Mouse (Mus musculus) liver, embryonic 14.5 days (tissue): Measurements from ENCODE around the gene 4931414P19Rik. TPM values are rescaled to one million over a fixed set of nuclear protein-coding genes. Genes with fewer than 3 reads are reported as not detected.

Experiments used
- ATAC-seq: fragments of 200-750 bp; cut with Nextera tagmentation; 2 replicates; pipeline ENCODE4 v1.8.0; 2017; ENCODE audit warnings: moderate number of reproducible peaks, mild to moderate bottlenecking, moderate library complexity; ENCODE audit not compliant: insufficient read depth
- DNase-seq, 3 experiments: peaks; one replicate each; pipeline ENCODE4 v3.0.0-alpha.2; 2012 to 2013; ENCODE audit warnings: low read depth in 3 of 3, low spot score in 3 of 3
- H3K27ac ChIP-seq: fragments of 300-500 bp; sonication (generic); 2 replicates; pipeline ENCODE4 v1.5.1; 2014; ENCODE audit warnings: moderate library complexity, mild to moderate bottlenecking, control low read depth, inconsistent platforms
- H3K27me3 ChIP-seq: fragments of 300-500 bp; sonication (generic); 2 replicates; pipeline ENCODE4 v1.6.1; 2014; ENCODE audit warnings: mild to moderate bottlenecking, low read length, moderate library complexity; ENCODE audit not compliant: control insufficient read depth, insufficient read depth
- H3K36me3 ChIP-seq: fragments of 300-500 bp; sonication (generic); replicated peaks from 2 replicates; pipeline ENCODE4 v1.6.1; 2014; ENCODE audit warnings: low read depth; ENCODE audit not compliant: control insufficient read depth, insufficient read depth
- H3K4me1 ChIP-seq, 2 experiments: fragments of 200-500 bp in 1 of 2; fragments of 300-500 bp in 1 of 2; sonication (generic) in 1 of 2; replicated peaks; 2 replicates each; pipeline ENCODE4 v1.6.1; 2012 to 2014; ENCODE audit warnings: antibody characterized with exemption in 1 of 2, inconsistent platforms in 1 of 2, low read length in 1 of 2; ENCODE audit not compliant: control insufficient read depth in 2 of 2, insufficient read depth in 2 of 2
- H3K4me2 ChIP-seq: fragments of 300-500 bp; sonication (generic); 2 replicates; pipeline ENCODE4 v1.6.1; 2014; ENCODE audit warnings: low read depth, mild to moderate bottlenecking, control low read depth, moderate library complexity
- H3K4me3 ChIP-seq, 2 experiments: fragments of 200-500 bp in 1 of 2; fragments of 300-500 bp in 1 of 2; sonication (generic) in 1 of 2; 2 replicates each; pipeline ENCODE4 v1.5.1; 2012 to 2014; ENCODE audit warnings: low read depth in 2 of 2, low read length in 2 of 2, mild to moderate bottlenecking in 2 of 2, control low read depth in 1 of 2, inconsistent platforms in 1 of 2, moderate library complexity in 1 of 2; ENCODE audit not compliant: insufficient read depth in 1 of 2
- H3K9ac ChIP-seq: fragments of 300-500 bp; sonication (generic); replicated peaks from 2 replicates; pipeline ENCODE4 v1.6.1; 2014; ENCODE audit warnings: mild to moderate bottlenecking, control low read depth, moderate library complexity
- H3K9me3 ChIP-seq: fragments of 300-500 bp; sonication (generic); 2 replicates; pipeline ENCODE4 v1.6.1; 2016; ENCODE audit warnings: low read length, mixed read lengths; ENCODE audit not compliant: control insufficient read depth
- CTCF ChIP-seq: IDR thresholded peaks from 2 replicates; pipeline ENCODE4 v1.5.1; 2016; ENCODE audit warnings: antibody characterized with exemption, low read depth, control low read depth
- EP300 ChIP-seq: IDR thresholded peaks from 2 replicates; pipeline ENCODE4 v1.6.1; 2016; ENCODE audit warnings: antibody characterized with exemption, low read depth
- WGBS: fragments of 180-500 bp; shearing (Covaris S2); extraction: QIAGEN DNeasy Blood & Tissue Kit; methylation state at CpG from one replicate; pipeline ENCODE4 v1.1.7; 2014; ENCODE audit not compliant: insufficient replicate concordance; 5-methylcytosine and 5-hydroxymethylcytosine counted together
- polyA plus RNA-seq, 2 experiments: library from polyadenylated mRNA; depleted of rRNA in 1 of 2; stranded (reverse) in 1 of 2; unstranded in 1 of 2; fragments of >200 nt; fragmentation: Nextera tagmentation in 1 of 2; extraction: Ambion mirVana in 1 of 2; gene quantifications; 2 replicates each; pipeline versions ENCODE4 v1.2.1 to v1.2.3; 2012 to 2014

The 4931414P19Rik gene
- polyA plus RNA-seq, 2 experiments = 1.1 to 4.3 TPM

- H3K27me3 ChIP-seq = peaks cover 51% of the 10 kb centered on the region
- ATAC-seq = no peak
- peak overlapping the region; percentile 70 for H3K4me2 ChIP-seq
These were observed 30.8 kb downstream of the 4931414P19Rik start for GRCm38 (mm10) chr14:54575031-54575430.

GRCm38 (mm10) chr14:54574253-54574652 is 31.5 kb downstream of the 4931414P19Rik start:
- no peak overlapping the region for H3K27ac ChIP-seq
- 39% methylated on average over 4 of the region's 4 CpGs for WGBS
- no peaks in the 10 kb centered on the region for H3K9me3 ChIP-seq
- DNase-seq (no peak), ATAC-seq (no peak)
- H3K4me2 ChIP-seq = peak overlapping the region; percentile 70
- no peak for TF ChIP-seq EP300
- no peak for TF ChIP-seq CTCF
- H3K36me3 ChIP-seq = no peaks in the 10 kb centered on the region
- H3K27me3 ChIP-seq = peaks cover 51% of the 10 kb centered on the region
- peaks cover 4 to 23% of the 10 kb centered on the region in 2 experiments; a peak in 3 of 4 replicates for H3K4me1 ChIP-seq
- H3K9ac ChIP-seq = no peak overlapping the region
- 0 out of 4 replicates have a peak overlapping the region, but pooled peaks of 1 of the 2 experiments have one; percentile 12 for H3K4me3 ChIP-seq

More at GRCm38 (mm10) chr14:54575031-54575430, 30.8 kb downstream of the 4931414P19Rik start:
- Histone ChIP-seq H3K27ac (no peak overlapping the region), H3K4me1 (peaks cover 4 to 25% of the 10 kb centered on the region in 2 experiments; a peak in 3 of 4 replicates), H3K4me3 (peak overlapping the region; percentile 49 to 58), H3K9ac (no peak overlapping the region), H3K36me3 (no peaks in the 10 kb centered on the region), H3K9me3 (no peaks in the 10 kb centered on the region)
- WGBS = 13% methylated on average over 8 of the region's 8 CpGs
- DNase-seq = no peak
- no peak for TF ChIP-seq EP300
- TF ChIP-seq CTCF = no peak

DNA sequence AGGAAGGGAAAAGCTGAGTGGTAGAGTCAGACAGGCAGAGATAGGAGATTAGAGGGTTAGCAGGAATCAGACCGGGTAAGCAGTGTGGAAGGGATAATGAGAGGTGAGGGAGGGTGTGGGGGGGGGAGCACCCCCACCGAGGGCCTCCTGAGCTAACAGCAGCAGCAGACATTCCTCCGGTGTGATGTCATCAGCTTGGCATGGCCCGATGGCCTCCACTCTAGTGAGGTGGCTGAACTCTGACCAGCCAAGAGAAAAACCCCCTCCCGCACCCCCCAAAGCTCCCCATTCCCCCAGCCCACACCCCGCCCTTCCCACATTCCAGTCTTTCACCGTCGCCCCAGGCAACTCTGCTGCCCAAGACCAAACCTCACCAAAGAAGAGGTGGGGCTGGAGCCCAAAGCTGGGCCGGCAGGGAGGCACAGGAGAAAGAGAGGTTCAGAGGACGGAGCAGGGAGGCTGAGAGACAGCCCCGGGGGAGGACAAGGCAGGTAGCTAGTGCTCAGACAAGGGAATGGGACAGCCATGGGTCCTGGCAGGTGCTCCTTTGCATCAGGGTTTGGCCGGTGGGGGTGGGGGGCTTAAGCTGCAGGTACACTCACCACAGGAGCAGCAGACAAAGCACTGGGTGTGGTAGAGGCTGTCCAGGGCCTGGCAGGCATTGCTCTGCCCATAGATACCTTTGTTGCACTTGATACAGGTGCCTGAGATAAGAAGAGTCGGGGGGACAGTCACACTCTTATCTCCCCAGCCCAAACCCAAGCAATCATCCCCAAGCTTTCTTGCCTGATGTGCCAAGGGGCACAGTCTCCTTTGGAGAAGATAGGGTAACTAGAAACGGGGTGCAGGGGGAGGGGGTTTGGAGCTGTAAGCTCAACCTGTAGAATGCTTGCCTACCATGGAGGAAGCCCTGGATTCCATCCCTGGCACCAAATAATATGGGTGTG is 32.7 kb downstream of the 4931414P19Rik start:
- peaks cover 4 to 18% of the 10 kb centered on the region in 2 experiments; a peak in 3 of 4 replicates for H3K4me1 ChIP-seq
- TF ChIP-seq EP300 (no peak), CTCF (no peak)
- no peaks in the 10 kb centered on the region for H3K36me3 ChIP-seq
- peaks cover 48% of the 10 kb centered on the region for H3K27me3 ChIP-seq
- DNase-seq = no peak
- H3K9me3 ChIP-seq = no peaks in the 10 kb centered on the region
- ATAC-seq = peak; percentile 23; the same call in 1 of the 2 replicates
- no peak overlapping the region for H3K9ac ChIP-seq
- peak overlapping the region; percentile 28 for H3K4me2 ChIP-seq
- WGBS = 31% methylated on average over 14 of the region's 14 CpGs
- no peak overlapping the region for H3K4me3 ChIP-seq
- no peak overlapping the region for H3K27ac ChIP-seq

DNA sequence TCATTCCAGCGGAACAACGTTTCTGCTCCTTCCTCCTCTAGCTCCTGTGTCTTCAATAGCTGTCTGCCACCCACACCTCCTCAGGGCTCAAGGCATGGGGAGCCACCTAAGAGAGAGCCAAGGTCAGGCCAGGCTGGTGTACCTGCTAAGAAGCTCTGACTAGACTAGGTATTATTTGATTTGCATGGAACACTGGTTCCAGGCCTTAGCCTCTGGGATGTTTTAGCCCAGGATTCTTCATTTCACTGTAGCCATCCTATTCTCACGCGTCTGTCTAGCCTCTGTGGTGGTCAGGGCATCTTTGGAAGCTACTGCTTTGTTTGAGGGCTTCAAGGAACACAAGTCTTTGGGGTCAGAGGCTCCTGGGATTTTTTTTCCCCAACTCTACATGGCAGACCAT is 33.7 kb downstream of the 4931414P19Rik start:
- no peak for DNase-seq
- H3K9ac ChIP-seq = no peak overlapping the region
- peaks cover 39% of the 10 kb centered on the region for H3K27me3 ChIP-seq
- WGBS = 70% methylated on average over 4 of the region's 4 CpGs
- peaks cover 4 to 16% of the 10 kb centered on the region in 2 experiments; a peak in 3 of 4 replicates for H3K4me1 ChIP-seq
- no peak for TF ChIP-seq CTCF
- no peak for TF ChIP-seq EP300
- no peak overlapping the region for H3K4me3 ChIP-seq
- no peaks in the 10 kb centered on the region for H3K9me3 ChIP-seq
- H3K36me3 ChIP-seq = no peaks in the 10 kb centered on the region
- no peak for ATAC-seq
- no peak overlapping the region for H3K27ac ChIP-seq
- no peak overlapping the region for H3K4me2 ChIP-seq
